Mouse (Mus musculus) thymus, postnatal 14 days (tissue): ENCODE data around the gene Frs3.
A peak's percentile ranks its signal among the peaks of the same experiment; 100 is the strongest.

Experiments
- DNase-seq: peaks from one replicate; pipeline ENCODE4 v3.0.0; 2021

Frs3 gene

DNA sequence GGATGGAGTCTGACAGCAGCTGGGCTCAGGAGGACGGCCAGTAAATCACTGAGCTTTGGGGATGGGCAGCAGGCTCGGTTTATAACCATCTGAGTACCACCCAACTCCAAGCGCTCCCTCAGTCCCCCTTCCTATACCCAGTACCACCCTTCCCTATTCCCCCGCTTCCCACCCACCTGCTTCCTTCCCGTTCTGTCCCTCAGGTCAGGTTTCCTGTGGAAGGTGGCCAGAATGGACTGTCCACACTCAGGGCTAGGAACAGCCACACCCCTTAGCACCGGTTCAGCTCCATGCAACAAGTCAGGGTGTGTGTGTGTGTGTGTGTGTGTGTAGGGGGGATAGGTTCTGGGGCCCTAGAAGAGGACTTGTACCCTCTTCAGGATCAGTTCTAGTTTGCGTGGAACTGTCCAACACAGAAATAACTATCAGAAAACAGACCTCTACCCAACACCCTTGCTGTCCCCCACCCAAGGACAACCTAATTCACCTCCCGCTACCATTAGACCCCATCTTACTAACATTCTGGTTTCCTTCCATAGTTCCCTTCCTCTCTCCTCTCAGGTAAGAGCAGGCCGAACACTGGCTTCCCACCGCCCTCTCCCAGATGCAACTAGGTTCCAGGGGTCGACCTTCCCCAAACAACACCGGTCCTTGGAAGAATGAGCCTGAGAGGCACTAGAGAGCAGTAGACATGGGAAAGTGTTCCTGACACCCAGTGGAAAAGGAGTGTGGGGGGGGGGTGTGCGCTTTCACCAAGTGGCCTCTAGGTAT, 5.0 kb downstream of the Frs3 start:
- DNase-seq, result no peak

DNA sequence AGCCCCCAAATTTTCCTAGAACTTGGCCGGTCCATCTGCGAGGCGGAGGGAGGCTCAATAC, 5.4 kb downstream of the Frs3 start, which contains the start of gene Gm21981:
Gene Gm21981, minus strand, starts transcription at position 14 of the 61 bp plus-strand sequence.
- no peak for DNase-seq

DNA sequence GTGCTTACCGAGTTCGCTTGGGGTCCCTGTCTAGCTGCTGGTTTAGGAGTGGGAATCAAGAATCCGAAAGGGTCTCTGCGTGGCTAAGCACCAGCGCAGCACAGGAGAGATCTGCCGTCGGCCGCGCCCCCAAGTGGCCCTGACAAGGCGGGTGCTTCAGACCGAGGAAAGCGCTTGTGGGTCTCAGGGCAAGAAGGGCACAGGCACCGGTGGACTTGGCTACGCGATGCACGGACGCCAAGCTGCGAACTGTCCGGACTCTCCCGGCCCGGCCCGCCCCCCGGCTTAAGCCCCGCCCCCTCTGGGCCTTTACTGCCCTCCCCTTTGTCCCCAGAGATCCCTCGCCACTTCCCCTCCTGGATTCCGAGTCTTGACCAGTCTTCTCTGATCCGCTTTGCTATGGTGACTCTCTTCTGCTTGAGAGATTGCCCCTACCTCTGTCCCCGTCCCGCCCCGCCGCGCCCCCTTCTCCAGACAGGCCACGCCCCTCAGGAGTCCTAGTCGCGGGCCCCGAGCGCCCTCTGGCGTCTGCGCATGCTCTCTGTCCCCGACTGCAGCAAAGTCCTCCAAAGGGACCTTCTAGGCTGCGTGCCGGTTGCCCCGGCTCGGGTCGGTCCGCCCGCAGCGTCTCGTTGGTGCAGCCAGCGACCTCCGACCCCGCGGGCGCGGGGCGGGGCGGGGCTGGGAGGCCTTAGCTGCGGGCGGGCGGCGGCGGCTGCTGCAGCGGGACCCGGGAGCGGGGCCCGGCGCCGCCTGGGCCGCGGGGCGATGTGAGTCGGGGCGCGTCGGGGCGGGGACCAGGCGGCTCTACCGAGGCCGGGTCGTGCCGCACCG, 5.9 kb downstream of the Frs3 start, which contains the start of gene Prickle4:
Gene Prickle4, minus strand, starts transcription at position 234 of the 834 bp plus-strand sequence.
- peak; percentile 97 for DNase-seq

DNA sequence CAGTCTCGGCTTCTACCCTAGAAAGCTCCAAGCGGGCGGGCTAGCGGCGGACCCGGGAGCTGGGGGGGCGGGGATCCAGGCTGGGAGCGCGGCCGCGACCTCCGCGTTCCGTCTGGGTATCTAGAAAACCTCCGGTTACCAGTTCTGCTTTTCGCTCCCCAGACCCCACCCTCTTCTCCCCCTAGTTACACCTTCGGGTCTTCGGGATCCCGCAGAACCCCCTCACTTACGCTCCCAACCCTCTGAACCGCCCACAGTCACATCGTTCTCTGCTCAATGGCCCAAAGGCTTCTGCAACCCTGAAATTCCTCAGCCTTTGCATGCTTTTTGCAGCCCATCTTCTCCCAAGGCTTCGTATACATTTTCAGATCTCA, 6.5 kb downstream of the Frs3 start:
- no peak for DNase-seq

DNA sequence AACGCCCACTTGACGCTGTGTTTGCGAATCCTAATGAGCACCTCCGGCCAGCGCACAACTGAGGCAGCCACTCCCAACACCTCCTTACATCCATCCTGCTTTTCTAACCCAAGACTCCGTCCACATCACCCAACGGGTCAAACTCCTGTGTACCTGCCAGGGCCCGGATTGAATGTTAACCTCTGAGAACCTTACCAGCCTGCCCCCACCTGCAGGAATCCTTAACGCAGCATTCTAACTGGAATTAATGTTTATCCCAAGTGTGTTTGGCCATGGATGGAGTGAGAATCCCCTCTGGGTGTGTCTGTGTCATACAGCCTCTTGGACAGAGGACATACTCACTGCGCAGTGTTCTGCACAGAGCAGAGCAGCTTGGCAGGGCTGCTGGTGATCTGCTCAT, 9.3 kb downstream of the Frs3 start:
- no peak for DNase-seq

DNA sequence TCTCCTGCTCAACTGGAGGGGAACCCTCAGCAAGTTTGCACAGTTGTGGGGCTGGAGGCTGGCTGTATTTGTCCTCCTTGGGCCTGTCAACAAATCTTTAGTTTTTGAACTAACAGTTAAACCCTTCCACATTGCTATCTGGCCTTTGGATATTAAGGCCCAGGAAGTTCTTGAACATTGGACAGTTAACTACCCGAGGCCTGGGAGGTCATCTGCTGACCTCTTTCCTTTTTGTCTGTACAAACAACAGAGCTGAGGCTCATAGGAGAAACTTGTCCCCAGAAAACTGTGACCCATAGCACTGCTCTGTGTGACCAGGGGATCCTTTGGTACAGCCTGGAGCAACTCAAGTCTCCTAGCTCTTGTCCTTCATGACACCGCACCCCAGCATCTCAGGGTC, 10.2 kb downstream of the Frs3 start:
- no peak for DNase-seq

DNA sequence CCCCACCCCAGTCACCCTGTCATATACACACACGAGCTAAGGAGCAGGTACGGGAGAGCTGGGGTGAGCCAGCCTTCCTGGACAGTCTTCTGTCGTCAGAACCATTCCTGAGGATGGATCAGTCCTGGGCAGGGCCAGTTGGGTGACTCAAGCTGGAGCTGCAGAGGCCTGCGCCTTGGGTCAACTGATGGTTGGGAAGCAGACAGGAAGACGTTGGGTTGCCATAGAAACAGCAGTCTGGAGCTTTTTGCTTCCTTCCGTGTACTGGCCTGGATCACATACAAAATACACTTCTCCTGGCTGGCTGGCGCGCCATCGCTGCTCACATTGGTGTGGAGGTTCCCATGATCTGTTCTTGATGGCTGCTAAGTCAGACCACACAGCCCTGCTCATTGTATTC, 13.0 kb downstream of the Frs3 start:
- no peak for DNase-seq

DNA sequence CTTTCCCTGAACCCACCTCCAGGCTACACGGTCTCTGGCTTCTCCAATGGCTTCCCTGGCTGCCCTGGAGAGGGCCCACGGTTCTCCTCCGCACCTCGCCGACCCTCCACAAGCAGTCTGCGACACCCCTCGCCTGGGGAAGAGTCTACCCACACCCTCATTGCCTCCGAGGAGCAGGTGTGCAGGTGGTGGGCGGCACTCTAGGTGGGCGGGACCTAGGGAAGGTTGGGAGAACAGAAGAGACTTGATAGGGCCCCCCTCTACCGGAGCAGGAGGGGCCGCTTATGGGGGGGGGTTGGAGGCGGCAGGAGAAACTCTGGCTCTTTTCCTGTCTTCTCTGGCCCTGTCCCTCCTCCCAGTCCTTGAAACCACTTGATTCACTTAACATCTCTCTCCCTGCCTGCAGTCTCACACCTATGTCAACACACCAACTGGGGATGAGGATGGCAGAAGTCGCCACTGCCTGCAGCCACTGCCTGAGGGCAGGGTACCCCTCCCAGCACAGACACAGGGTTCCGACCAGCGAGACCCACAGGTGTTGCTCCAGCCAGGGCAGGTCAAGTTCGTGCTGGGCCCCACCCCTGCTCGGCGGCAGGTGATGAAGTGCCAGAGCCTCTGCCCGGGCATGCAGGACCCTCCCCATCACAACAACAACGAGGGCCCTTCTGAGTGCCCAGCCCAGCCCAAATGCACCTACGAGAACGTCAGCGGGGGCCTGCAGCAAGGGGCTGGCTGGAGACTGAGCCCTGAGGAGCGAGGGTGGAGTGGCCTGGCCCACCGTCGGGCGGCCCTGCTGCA, 13.9 kb downstream of the Frs3 start:
- no peak for DNase-seq

DNA sequence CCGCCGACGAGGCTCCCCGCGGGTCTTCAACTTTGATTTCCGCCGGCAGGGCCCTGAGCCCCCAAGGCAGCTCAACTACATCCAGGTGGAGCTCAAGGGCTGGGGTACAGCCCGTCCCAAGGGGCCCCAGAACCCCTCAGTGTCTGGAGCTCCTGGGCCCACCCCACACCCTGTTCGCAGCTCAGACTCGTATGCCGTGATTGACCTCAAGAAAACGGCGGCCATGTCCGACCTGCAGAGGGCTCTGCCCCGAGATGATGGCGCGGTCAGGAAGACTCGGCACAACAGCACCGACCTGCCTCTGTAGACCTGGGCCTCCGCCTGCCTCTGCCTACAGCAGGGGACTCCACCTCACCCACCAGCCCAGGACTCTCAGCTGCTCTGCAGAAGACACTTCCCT, 14.7 kb downstream of the Frs3 start:
- DNase-seq, result no peak

DNA sequence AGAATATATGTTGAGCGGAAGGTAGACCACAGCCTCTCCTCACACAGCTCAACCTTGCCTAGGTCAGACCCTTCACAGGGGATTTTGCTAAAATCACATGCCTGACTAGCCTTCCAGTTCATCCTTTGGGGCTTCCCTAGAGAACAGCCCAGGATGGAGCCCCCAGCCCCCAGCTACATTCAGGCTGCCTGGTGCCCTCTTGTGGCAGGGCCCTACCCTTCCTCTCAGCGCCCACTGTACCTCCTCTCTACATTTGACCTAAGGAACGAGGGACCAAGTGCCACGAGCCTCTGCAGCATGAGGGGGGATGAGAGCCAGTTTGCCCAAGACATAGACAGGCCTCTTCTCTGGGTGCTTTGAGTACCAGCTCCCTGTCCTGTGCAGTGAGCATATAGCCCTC, 15.9 kb downstream of the Frs3 start:
- DNase-seq, result peak; percentile 26

DNA sequence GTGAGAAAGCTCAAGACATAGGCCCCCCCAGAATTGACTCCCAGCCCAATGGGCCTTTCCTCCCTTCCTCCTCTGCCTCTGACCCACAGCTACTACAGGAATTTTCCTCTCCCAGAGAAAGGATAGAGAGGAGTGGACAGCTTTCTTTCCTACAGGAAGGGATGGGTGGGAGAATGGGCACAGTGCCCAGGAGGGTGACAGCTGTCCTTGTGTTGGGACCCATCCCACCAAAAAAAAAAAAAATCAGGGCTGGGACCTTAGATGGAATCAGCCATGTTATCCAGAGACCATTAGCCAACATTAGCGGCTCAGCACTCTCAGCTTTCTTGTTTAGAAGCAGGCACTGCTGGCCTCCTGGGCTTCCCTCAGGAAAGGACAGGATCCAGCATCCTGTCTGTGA, 17.4 kb downstream of the Frs3 start:
- DNase-seq, result no peak

DNA sequence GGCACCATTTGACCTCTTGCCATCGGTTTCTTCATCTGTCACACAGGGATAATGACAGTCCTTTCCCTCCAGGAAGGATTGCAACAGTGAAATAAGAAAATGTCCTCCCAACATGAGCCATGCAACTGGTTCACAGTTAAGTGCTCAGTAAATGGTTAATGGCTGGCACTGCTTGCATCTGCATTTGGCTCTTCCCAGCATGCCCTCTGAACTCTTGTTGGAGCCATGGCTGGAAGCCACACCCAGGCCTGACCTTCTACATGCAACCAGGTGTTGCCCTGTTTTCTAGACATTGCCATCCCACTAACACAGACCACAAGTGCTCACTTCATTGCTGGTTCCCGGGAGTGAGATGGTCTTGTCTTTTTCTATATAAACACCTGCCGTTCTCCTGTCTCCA, 19.1 kb downstream of the Frs3 start:
- no peak for DNase-seq

DNA sequence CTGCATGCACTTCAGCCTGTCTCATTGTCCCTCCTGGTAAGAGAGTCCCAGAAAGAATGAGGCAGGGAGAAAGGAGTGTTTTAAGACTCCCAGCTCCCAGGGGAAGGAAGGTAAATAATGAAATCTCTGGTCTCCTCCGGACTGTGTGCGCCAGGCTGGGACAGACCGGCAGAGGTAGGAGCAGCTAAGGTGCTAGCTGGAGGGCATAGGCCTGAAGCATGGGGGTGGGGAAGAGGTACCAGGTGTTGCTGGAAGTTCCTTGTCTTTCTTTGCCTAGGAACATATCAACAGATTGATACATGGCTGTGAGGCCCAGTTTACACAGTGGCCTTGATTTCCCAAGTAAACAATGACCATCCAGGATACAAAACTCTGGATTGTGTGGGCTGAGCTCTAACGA, 20.1 kb downstream of the Frs3 start:
- DNase-seq, result no peak

DNA sequence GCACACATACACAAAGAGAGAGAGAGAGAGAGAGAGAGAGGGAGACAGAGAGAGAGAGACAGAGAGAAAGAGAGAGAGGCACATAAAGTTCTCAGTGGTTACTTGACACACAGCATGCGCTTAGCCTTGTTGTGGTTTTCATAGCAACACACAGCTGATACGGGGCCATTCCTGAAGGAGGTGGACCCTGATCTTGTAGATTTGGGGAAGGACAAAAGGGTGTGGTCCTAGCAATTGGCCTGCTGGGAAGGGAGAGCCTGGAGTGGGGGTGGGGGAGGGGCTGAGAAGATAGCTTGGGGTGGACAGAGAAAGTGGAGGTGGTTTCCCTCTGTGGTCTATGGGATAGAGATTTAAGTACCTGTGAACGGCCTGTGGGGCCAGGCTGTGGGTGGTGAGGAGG, 21.2 kb downstream of the Frs3 start:
- no peak for DNase-seq

DNA sequence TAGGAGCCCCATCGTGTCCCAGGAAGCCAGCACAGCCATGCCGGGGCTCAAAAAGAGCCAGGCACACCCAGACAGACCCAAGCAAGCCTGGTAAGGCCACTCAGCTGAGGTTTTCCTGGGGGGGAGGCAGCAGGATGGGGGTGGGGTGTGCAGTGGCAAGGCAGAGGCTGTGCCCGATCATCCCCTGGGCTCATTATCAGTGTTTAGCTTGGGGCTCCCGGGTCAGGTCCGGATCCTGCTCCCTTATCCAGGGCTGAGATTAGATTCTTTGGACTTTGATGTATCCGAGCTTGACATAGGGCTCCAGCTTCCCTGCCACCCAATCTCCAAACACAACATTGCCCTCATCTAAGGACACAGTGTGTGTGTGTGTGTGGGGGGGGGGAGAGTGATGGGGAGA, 23.1 kb downstream of the Frs3 start:
- no peak for DNase-seq

DNA sequence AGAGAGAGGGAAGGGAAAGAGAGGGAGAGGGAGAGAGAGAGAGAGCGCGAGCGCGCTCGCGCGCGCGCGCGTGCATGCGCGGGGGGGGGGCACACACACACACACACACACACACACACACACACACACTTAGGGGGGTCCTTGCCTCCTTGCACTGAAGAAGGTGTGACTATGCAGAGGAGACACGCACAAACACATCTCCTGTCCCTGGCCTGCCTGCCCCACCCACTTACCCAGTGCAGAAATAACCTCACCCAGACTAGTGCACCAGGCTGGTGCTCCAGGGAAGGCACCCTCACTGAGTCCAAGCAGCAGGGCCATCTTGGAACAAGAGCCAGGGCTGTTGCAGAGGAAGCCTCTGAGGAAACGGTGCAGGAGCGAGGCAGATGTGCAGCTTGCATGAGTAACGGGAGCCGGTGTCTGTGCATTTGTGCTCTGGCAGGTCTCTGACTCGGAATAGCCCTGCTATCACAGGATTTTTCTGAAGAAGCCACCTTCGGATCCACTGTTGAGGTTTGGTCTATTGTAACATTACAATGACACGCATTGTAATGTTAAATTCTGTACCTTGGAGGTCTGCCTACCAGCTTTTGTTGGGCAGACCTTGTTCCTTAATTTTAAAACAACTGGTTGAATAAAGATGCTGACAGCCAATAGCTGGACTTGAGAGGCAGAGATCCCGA, 24.2 kb downstream of the Frs3 start:
- DNase-seq, result no peak

DNA sequence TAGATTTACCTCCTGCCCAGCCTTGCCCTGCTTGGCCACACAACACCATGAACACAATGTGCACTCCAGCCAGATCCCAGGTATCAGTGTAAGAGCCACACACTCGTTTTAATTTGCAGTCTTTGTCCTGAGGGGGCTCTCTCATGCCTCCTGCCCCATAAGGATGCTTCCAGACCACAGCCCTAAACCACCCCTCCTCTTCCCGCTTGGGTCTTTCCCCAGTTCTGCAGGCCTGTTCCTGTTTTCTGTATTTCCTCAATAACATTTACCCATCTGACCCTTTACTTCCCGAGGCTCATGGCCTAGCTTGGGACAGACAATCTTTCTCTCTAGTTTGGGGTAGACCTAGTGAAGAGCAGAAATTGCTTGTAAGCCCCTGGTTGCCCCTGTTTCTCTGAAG, 26.2 kb downstream of the Frs3 start:
- DNase-seq, result no peak

DNA sequence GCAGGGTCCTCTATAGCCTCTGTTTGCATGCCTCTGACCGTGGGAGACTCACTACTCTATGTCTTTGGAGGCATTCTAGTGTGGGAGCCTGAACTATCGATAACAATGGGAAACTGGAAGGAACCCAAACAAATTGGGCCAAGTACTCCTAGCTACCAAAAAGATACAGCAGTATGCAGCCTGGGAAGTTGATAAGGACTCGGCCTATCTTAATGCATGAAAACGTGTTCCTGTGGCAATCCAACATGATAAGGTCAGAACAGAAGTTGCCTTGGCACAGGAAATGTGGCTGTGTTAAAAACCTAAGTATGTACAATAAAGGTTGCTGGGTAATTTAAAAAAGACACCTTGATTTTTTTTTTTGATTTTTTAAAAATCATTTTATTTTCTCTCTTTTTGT, 32.4 kb downstream of the Frs3 start:
- DNase-seq, result no peak

DNA sequence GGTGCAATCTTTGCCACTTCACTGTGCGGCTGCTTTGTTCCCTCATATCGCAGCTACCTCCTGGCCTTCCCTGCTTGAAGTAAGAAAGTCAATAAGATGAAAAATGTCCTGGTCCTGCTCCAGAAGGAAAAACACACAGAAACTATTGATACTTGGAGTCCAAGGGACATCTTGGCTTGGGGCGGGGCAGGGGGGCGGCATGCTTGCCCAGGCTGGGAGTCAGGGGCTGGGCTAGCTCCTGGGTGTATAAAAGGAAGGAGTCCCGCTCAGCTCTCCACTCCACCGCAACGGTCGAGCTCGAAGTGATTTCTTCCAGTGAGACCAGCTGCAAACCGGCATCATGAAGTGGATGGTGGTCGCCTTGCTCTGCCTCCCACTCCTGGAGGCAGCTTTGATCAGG, 37.7 kb downstream of the Frs3 start, which contains the start of gene Pgc:
Gene Pgc, plus strand, starts transcription at position 277 of the 400 bp plus-strand sequence.
- no peak for DNase-seq

DNA sequence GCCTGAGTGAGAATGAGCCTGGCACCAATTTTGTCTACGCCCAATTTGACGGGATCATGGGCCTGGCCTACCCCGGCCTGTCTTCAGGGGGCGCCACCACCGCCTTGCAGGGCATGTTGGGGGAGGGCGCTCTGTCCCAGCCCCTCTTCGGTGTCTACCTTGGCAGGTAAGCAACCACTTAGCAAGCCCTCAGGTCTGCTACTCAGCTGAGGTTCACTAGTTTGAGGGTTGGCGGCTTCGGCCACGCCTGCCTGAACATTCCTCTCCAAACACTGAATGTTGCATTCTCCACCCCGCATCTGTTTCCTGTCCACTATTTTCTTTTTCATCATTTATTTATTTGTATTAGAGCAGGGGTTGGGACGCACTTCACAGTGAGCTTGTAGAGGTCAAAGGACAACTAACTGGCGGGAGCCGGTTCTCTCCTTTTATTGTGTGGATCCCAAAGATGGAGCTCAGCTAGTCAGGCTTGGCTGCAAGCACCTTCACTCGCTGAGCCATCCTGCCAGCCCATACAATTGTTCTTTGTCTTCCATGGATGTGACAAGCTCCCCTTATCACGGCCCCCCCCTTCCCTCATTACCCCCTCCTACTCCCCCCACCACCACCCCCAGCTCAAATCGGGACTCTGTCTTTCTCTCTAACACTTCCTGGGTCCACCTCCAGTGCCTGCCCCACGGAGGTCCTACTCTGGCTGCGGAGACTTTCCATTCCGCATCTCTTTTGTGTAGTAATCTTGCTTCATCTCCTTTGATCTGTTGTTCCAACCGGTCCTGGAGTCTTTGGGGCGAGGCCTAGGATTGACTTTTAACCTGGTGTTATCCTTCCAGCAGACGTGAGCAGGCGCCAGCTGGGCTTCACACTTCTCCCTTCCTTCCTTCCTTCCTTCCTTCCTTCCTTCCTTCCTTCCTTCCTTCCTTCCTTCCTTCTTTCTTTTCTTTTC, 42.1 kb downstream of the Frs3 start:
- DNase-seq, result no peak

DNA sequence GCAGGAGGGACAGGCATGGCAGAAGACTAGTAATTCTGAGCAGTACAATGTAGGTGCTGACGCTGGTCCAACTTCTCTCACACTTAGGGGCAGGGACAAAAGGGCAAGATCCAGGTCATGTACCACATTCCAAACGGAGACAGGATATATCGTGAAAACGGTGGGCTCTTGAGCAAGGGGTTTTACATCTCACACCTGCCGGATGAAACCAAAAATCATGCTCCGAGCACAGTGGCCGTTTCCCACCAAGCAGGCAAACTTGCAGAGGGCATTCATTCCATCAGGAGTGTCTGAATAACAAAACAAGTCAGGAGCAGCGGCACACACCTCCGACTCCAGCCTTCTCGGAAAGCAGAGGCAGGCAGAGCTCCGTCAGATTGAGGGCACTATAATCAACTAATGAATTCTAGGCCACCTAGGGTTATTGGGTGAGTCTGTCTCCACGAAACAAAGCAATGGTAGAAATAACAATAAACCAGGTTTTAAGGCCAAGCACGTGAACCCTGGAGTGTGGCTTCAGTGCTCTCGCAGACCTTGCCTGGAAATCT, 46.8 kb downstream of the Frs3 start:
- no peak for DNase-seq

DNA sequence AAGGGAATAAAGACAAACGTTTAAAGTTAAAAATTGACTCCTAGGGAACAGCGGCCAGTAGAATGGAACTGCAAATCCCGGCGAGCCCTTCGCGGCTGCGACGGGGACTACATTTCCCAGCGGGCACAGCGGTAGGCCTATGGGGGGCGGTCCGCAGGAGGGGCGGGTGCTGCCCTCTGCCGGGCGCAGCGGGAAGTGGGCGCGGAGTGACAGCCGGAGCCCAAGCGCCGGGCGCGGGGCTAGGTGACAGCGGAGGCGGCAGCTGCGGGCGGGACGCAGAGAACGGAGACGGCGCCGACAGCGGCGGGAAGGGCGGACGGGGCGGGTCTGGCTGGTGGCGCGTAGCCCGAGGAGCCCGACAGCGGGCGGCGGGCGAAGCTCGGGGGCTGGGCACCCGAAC, 48.0 kb downstream of the Frs3 start, which contains the start of gene Tfeb:
Gene Tfeb, plus strand, starts transcription at position 175 of the 400 bp plus-strand sequence.
- DNase-seq, result peak; percentile 99
